Mouse (Mus musculus) heart, embryonic 16.5 days (tissue): ENCODE results near the gene Lat. TPM values are rescaled to one million over a fixed set of nuclear protein-coding genes. Genes with fewer than 3 reads are reported as not detected.
A peak's percentile ranks its signal among the peaks of the same experiment; 100 is the strongest.

ENCODE experiments used
- ATAC-seq: fragments of 200-750 bp; cut with Nextera tagmentation; replicated peaks from 2 replicates; pipeline ENCODE4 v1.8.0; 2017; ENCODE audit warnings: moderate number of reproducible peaks; ENCODE audit not compliant: insufficient read depth, low FRiP score; ENCODE audit errors: extremely low read depth
- H3K27ac ChIP-seq: fragments of 300-500 bp; sonication (generic); 2 replicates; pipeline ENCODE4 v1.5.1; 2014; ENCODE audit warnings: mild to moderate bottlenecking, low read length, control low read depth, moderate library complexity
- H3K27me3 ChIP-seq: fragments of 300-500 bp; sonication (generic); 2 replicates; pipeline ENCODE4 v1.6.1; 2014; ENCODE audit warnings: low read length, mixed read lengths; ENCODE audit not compliant: control insufficient read depth, insufficient read depth
- H3K36me3 ChIP-seq: fragments of 300-500 bp; sonication (generic); 2 replicates; pipeline ENCODE4 v1.6.1; 2014; ENCODE audit not compliant: control insufficient read depth, insufficient read depth
- H3K4me1 ChIP-seq: fragments of 300-500 bp; sonication (generic); 2 replicates; pipeline ENCODE4 v1.6.1; 2014; ENCODE audit warnings: low read length, mixed read lengths; ENCODE audit not compliant: control insufficient read depth, insufficient read depth
- H3K4me2 ChIP-seq: fragments of 300-500 bp; sonication (generic); 2 replicates; pipeline ENCODE4 v1.6.1; 2014; ENCODE audit warnings: low read depth, mild to moderate bottlenecking, control low read depth, low read length
- H3K4me3 ChIP-seq: fragments of 300-500 bp; sonication (generic); 2 replicates; pipeline ENCODE4 v1.5.1; 2014; ENCODE audit warnings: mild to moderate bottlenecking, control low read depth, low read length
- H3K9ac ChIP-seq: fragments of 300-500 bp; sonication (generic); 2 replicates; pipeline ENCODE4 v1.6.1; 2014; ENCODE audit warnings: low read length, control low read depth
- H3K9me3 ChIP-seq: fragments of 300-500 bp; sonication (generic); replicated peaks from 2 replicates; pipeline ENCODE4 v1.6.1; 2016; ENCODE audit warnings: low read length; ENCODE audit not compliant: control insufficient read depth
- WGBS: fragments of 180-500 bp; shearing (Covaris S2); extraction: QIAGEN DNeasy Blood & Tissue Kit; methylation state at CpG from one replicate; pipeline ENCODE4 v1.1.7; 2014; 5-methylcytosine and 5-hydroxymethylcytosine counted together
- polyA plus RNA-seq: library from polyadenylated mRNA; unstranded; fragments of >200 nt; fragmentation: Nextera tagmentation; extraction: Ambion mirVana; gene quantifications from 2 replicates; pipeline ENCODE4 v1.2.1, GENCODE M21; 2015

The Lat gene
- polyA plus RNA-seq, 1 experiment from 2014 or later = 51.1 TPM

DNA sequence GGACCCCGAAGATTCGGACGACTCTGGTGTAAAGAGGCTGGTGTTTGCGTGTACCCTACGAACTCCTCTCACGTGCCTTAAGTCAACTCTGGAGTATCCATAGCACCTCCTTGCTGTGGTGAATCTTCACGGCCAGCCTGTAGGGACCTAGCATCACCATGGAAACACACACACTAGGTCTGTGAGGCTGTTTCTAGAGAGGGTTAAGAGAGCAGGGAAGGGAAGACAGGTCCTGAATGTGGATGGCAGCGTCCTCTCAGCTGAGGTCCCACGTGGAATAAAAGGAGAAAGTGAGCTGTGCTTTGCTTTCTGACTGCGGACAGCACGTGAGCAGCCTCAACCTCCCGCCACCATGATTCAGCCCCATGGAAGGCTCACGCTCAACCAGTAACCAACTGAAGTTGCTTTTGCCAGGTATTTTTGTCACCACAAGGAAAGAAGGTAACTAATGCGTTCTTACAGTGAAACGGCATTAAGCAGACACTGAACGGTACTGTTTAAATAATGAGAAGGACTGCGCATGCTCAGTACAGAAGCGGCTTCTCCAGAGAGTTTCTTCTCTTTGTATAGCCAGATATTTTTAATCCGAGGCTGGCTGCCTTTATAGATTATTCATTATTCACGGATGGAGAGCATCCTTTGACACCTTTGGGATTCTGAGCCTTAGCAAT lies 18.5 kb downstream of the Lat start:
- H3K4me3 ChIP-seq = no peak overlapping the region
- peak overlapping the region; percentile 36; the same call in 1 of the 2 replicates for H3K4me2 ChIP-seq
- H3K9ac ChIP-seq = no peak overlapping the region
- no peak for ATAC-seq
- 63% methylated on average over 20 of the region's 20 CpGs for WGBS
- no peaks in the 10 kb centered on the region for H3K9me3 ChIP-seq
- H3K36me3 ChIP-seq = no peaks in the 10 kb centered on the region
- H3K27ac ChIP-seq = no peak overlapping the region
- H3K27me3 ChIP-seq = no peaks in the 10 kb centered on the region
- peaks cover 4% of the 10 kb centered on the region; the same call in 1 of the 2 replicates for H3K4me1 ChIP-seq

DNA sequence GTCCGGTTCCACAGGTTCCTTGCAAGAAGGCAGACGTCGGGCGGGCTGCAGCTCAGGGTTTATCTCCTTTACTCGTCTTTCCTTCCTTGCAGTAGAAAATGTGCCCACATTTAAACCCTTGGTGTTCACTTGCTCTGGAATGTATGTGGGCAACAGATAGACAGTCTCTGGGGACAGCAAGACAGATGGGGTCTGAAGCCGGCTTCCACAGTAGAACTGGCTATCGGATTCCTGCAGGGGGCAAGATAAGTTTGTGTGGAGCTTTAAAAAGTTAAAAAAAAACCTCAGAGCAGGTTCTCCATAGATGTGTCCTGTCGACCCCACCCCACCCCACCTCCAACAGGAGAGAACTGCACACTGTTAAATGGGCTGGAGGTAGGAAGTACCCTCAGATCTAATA lies 21.1 kb downstream of the Lat start:
- Histone ChIP-seq H3K4me3 (no peak overlapping the region), H3K9ac (no peak overlapping the region), H3K36me3 (no peaks in the 10 kb centered on the region), H3K27ac (no peak overlapping the region), H3K4me1 (no peaks in the 10 kb centered on the region), H3K4me2 (no peak overlapping the region), H3K9me3 (no peaks in the 10 kb centered on the region), H3K27me3 (no peaks in the 10 kb centered on the region)
- ATAC-seq = no peak
- WGBS = 46% methylated on average over 8 of the region's 8 CpGs

DNA sequence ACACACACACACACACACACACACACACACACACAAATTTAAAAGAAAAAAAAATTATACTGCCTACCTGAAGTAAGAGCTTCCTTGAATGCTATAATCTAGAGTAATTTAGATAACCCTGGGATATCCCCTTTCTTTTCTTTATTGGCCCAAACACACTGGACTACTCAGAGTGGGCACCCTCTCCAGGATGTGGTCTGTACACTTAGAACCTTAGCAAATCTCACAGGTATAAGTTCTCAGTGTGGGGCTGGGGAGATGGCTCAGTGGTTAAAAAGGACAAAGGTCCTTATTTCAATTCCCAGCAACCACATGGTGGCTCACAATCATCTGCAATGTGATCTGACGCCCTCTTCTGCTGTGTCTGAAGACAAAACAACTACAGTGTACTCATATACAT lies 22.3 kb downstream of the Lat start:
- Histone ChIP-seq H3K36me3 (no peaks in the 10 kb centered on the region), H3K4me3 (no peak overlapping the region), H3K9ac (no peak overlapping the region), H3K4me2 (no peak overlapping the region), H3K4me1 (no peaks in the 10 kb centered on the region), H3K9me3 (no peaks in the 10 kb centered on the region), H3K27me3 (no peaks in the 10 kb centered on the region), H3K27ac (no peak overlapping the region)
- no peak for ATAC-seq
- 49% methylated on average over 1 of the region's 1 CpGs for WGBS

DNA sequence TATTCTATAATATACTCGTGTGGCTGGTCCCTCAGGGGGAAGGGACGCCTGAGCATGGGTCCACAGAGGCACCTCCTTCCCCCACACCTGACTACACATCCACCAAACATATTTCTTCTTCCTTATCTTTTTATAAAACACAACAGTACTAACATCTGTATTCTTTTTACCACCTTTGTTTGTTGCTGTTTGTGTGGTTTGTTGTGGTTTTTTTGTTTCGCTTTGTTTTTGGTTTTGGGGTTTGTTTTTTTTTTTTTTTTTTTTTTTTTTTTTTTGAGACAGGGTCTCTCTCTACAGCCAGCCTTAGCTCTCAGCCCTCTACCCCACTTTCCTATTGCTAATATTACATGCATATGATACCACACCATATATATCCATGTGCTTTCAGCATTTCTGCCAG lies 23.4 kb downstream of the Lat start:
- Histone ChIP-seq H3K9me3 (no peaks in the 10 kb centered on the region), H3K27ac (no peak overlapping the region), H3K27me3 (no peaks in the 10 kb centered on the region), H3K4me2 (no peak overlapping the region), H3K9ac (no peak overlapping the region), H3K4me1 (no peaks in the 10 kb centered on the region), H3K4me3 (no peak overlapping the region), H3K36me3 (no peaks in the 10 kb centered on the region)
- ATAC-seq = no peak
- WGBS = 59% methylated on average over 3 of the region's 3 CpGs

DNA sequence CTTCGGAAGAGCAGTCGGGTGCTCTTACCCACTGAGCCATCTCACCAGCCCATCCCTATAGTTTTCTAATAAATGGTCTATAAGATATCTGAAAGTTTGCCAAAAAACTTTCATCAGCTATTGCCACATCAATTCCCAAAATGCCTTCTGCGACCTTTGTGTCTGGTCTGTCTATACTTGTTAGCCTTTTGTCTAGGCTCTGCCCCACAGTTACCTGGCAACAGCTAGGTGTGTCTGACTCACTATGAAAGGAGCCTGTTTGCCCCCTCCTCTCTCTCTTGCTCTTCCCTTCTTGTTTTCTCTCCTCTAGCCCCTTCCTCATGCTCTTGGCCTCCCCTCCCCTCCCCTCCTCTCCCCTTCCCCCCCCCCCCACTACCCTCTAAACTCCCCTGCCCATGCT lies 23.8 kb downstream of the Lat start:
- Histone ChIP-seq H3K27ac (no peak overlapping the region), H3K36me3 (no peaks in the 10 kb centered on the region), H3K27me3 (no peaks in the 10 kb centered on the region), H3K9me3 (no peaks in the 10 kb centered on the region), H3K4me2 (no peak overlapping the region), H3K9ac (no peak overlapping the region), H3K4me1 (no peaks in the 10 kb centered on the region), H3K4me3 (no peak overlapping the region)
- WGBS = 68% methylated on average over 3 of the region's 3 CpGs
- ATAC-seq = no peak

DNA sequence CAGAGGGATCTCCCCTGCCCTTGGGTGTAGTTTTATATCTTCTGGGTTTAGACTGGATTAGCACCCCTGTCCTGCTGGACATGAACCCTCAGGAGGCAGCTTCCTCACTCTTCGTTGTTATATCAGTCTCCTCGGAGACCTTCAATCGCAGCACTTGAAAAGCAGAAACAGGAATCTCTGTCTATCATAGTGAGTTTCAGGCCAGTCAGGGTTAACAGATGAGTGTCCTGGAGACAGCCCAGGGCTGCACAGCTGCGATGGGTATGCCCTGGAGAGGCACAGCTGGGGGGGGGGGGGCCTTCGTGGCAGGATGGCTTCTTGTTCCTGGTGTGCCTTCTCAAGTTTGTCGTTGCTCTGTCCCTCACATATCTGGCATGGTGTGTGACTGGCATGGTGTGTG lies 28.5 kb downstream of the Lat start:
- no peaks in the 10 kb centered on the region for H3K27me3 ChIP-seq
- no peaks in the 10 kb centered on the region for H3K9me3 ChIP-seq
- H3K27ac ChIP-seq = peak overlapping the region; percentile 17; the same call in 1 of the 2 replicates
- no peak overlapping the region for H3K4me3 ChIP-seq
- WGBS = 23% methylated on average over 6 of the region's 6 CpGs
- peaks cover 3% of the 10 kb centered on the region; the same call in 1 of the 2 replicates for H3K4me1 ChIP-seq
- H3K4me2 ChIP-seq = no peak overlapping the region
- H3K36me3 ChIP-seq = no peaks in the 10 kb centered on the region
- no peak overlapping the region for H3K9ac ChIP-seq
- ATAC-seq = no peak

DNA sequence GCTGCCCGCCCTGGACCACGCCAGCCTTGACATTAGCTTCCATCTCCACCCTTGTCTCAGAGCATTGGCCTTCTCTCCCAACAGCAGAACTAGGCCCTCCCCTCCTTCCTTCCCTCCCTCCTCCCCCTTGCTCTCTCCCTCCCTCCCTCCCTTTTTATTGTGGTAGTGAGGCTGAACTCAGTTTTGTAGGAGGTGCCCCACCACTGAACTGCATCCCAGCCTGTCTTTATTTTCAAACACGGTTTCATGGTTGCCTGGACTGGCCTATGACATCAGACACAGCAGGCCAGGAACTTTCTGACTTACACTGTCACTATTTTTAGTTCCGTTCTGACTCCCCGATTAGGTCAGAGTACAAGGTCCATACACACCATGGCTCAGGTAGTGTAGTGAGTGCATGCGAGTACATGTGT lies 29.2 kb downstream of the Lat start:
- WGBS = 41% methylated on average over 6 of the region's 6 CpGs
- Histone ChIP-seq H3K4me3 (no peak overlapping the region), H3K4me1 (peaks cover 3% of the 10 kb centered on the region; the same call in 1 of the 2 replicates), H3K27ac (peak overlapping the region; percentile 76), H3K9ac (no peak overlapping the region), H3K36me3 (no peaks in the 10 kb centered on the region), H3K9me3 (no peaks in the 10 kb centered on the region), H3K27me3 (no peaks in the 10 kb centered on the region), H3K4me2 (no peak overlapping the region)
- peak; percentile 73 for ATAC-seq

DNA sequence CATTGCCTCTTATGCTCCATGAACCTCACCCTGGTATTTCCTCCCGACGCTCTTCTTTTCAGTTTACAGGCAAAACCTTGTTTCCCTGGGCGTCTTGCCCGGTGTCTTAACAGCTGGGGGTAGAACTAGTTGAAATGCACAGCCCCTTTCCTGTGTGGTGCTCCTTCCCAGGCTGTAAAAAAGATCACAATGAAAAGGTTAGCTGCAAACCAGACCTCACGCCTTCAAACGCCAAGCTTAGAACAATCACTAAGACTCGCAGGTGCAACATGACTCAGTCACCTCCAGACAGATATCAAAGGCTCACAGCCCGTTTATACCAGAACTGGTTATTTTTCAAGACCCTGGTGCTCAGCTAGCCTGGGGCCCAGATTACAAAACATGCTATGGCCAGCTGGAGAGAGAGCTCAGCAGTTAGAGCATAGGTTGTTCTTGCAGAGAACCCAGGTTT lies 29.8 kb downstream of the Lat start:
- no peak overlapping the region for H3K9ac ChIP-seq
- H3K27ac ChIP-seq = peak overlapping the region; percentile 76
- H3K4me1 ChIP-seq = peaks cover 3% of the 10 kb centered on the region; the same call in 1 of the 2 replicates
- ATAC-seq = peak; percentile 52; the same call in 1 of the 2 replicates
- H3K4me3 ChIP-seq = no peak overlapping the region
- H3K36me3 ChIP-seq = no peaks in the 10 kb centered on the region
- no peaks in the 10 kb centered on the region for H3K27me3 ChIP-seq
- 70% methylated on average over 8 of the region's 8 CpGs for WGBS
- no peak overlapping the region for H3K4me2 ChIP-seq
- no peaks in the 10 kb centered on the region for H3K9me3 ChIP-seq

DNA sequence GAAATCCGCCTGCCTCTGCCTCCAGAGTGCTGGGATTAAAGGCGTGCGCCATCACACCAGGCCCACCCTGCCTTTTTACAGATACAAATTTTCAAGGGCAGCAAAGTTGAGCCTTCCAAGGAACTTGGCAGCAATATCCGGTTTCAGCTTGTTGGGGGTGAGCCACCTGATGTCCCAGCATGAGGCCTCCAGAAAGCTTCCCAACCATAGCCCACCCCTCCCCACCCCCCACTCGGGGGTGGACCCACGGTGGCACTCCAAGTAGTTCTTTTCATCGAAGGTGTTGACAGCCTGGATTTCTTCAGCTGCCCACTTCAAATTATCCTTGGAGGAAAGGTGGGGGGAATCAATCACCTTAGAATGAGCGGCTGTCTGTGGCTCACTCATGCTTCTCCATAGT lies 30.5 kb downstream of the Lat start:
- H3K4me3 ChIP-seq = no peak overlapping the region
- H3K9me3 ChIP-seq = no peaks in the 10 kb centered on the region
- no peak overlapping the region for H3K9ac ChIP-seq
- ATAC-seq = no peak
- peak overlapping the region; percentile 76 for H3K27ac ChIP-seq
- H3K4me2 ChIP-seq = no peak overlapping the region
- H3K4me1 ChIP-seq = peaks cover 3% of the 10 kb centered on the region; the same call in 1 of the 2 replicates
- WGBS = 75% methylated on average over 8 of the region's 8 CpGs
- H3K36me3 ChIP-seq = no peaks in the 10 kb centered on the region
- no peaks in the 10 kb centered on the region for H3K27me3 ChIP-seq
